In genomic region chr1:178819060-178819459, GRCm38 (mm10) we compare ENCODE assay signal across 26 mouse cellular contexts.
DNase-seq lines count a peak whose midpoint lies in the region; ATAC-seq and TF ChIP-seq lines count a peak whose summit lies in the region.
"Had no signal": no experiment of that assay in that cellular context is flagged by ENCODE, and none has a peak within 500 bp of the region (broad histone marks: within the 10 kb centered on the region; RNA-seq: fewer than 3 reads in every experiment).

No protein-coding gene starts in this region.

- intact Hi-C loops in heart, adult 2 months (cut with DNase I): no loop called here

- peak; percentile 44 for DNase-seq in heart, adult 11 months
- no peak for DNase-seq in heart, adult 2 months
- DNase-seq in midbrain, postnatal 0 days (ENCODE audit: low spot score): no peak
- no peak for DNase-seq in cerebellum, adult 11-12 months
- no peak for DNase-seq in cerebellum, adult 18-20 months
- DNase-seq: adrenal gland, postnatal 10 days; adrenal gland, postnatal 36 days; cerebellum, adult 8-10 months; cerebellum, postnatal 10 days; cerebellum, postnatal 36 days; embryo, embryonic 11 days; gastrocnemius, postnatal 25 days; heart, postnatal 14 days; heart, postnatal 4 days had no signal

- H3K9ac ChIP-seq in heart, adult 2 months (ENCODE audit: low read depth, low read length): no peak overlapping the region
- H3K9ac ChIP-seq in midbrain, postnatal 0 days (replicated peaks; ENCODE audit: low read length, poor library complexity, severe bottlenecking): no peak overlapping the region
- no peak overlapping the region for H3K9ac ChIP-seq in midbrain, embryonic 15.5 days
- H3K9ac ChIP-seq: embryonic facial prominence, embryonic 13.5 days; forebrain, embryonic 12.5 days; forebrain, embryonic 15.5 days; heart, embryonic 12.5 days; hindbrain, embryonic 14.5 days had no signal

- no peaks in the 10 kb centered on the region for H3K36me3 ChIP-seq in heart, adult 2 months (ENCODE audit: control insufficient read depth, insufficient read depth, low read length)
- H3K36me3 ChIP-seq in midbrain, postnatal 0 days (ENCODE audit: insufficient read depth, low read length): no peaks in the 10 kb centered on the region
- no peaks in the 10 kb centered on the region for H3K36me3 ChIP-seq in midbrain, embryonic 15.5 days (replicated peaks)
- H3K36me3 ChIP-seq: forebrain, embryonic 12.5 days; forebrain, embryonic 15.5 days had no signal

- WGBS in heart, adult 2 months: 73% methylated on average over 7 of the region's 7 CpGs
- 90% methylated on average over 7 of the region's 7 CpGs for WGBS in midbrain, postnatal 0 days
- 88% methylated on average over 7 of the region's 7 CpGs for WGBS in midbrain, embryonic 15.5 days

- no peaks in the 10 kb centered on the region for H3K9me3 ChIP-seq in midbrain, postnatal 0 days (ENCODE audit: low read length)
- H3K9me3 ChIP-seq in midbrain, embryonic 15.5 days: no peaks in the 10 kb centered on the region
- H3K9me3 ChIP-seq: embryonic facial prominence, embryonic 10.5 days; embryonic facial prominence, embryonic 13.5 days; forebrain, embryonic 12.5 days; forebrain, embryonic 15.5 days; heart, embryonic 12.5 days had no signal

- no peak overlapping the region for H3K4me2 ChIP-seq in midbrain, postnatal 0 days (ENCODE audit: low read depth, low read length, poor library complexity, severe bottlenecking)
- H3K4me2 ChIP-seq in midbrain, embryonic 15.5 days: no peak overlapping the region
- H3K4me2 ChIP-seq: embryonic facial prominence, embryonic 13.5 days; forebrain, embryonic 12.5 days; forebrain, embryonic 15.5 days; heart, embryonic 12.5 days; hindbrain, embryonic 14.5 days had no signal

- TF ChIP-seq POLR2A in heart, adult 2 months (IDR thresholded peaks at IDR 0.05; ENCODE audit: insufficient read depth, low read depth, low read length): no peak

- H3K79me2 ChIP-seq in heart, adult 2 months (replicated peaks; ENCODE audit: control insufficient read depth, insufficient read depth, low read length): no peaks in the 10 kb centered on the region

- no peak for TF ChIP-seq EP300 in heart, adult 2 months (IDR thresholded peaks at IDR 0.05; ENCODE audit: insufficient read depth, low read depth, low read length)

- no peak for ATAC-seq in midbrain, postnatal 0 days (ENCODE audit: low FRiP score)
- no peak for ATAC-seq in midbrain, embryonic 15.5 days (replicated peaks)
- ATAC-seq in megakaryocyte progenitor cell, adult 5-6 weeks (replicated peaks; ENCODE audit: poor library complexity): 0 out of 2 replicates have a peak, but pooled peaks have one; percentile 3
- ATAC-seq: activated CD4-positive, CD25-positive, alpha-beta regulatory T cell, adult 4 months; forebrain, embryonic 15.5 days; hindbrain, postnatal 0 days; inflammation-experienced regulatory T-cells, adult 6 months had no signal

- no peaks in the 10 kb centered on the region for H3K27me3 ChIP-seq in heart, adult 2 months (ENCODE audit: control insufficient read depth, insufficient read depth, low read length)
- H3K27me3 ChIP-seq in midbrain, postnatal 0 days (ENCODE audit: insufficient read depth, low read length): no peaks in the 10 kb centered on the region
- H3K27me3 ChIP-seq in midbrain, embryonic 15.5 days (replicated peaks): no peaks in the 10 kb centered on the region
- H3K27me3 ChIP-seq: embryonic facial prominence, embryonic 13.5 days; forebrain, embryonic 15.5 days; heart, embryonic 12.5 days had no signal

- H3K4me3 ChIP-seq in heart, adult 2 months: no peak overlapping the region
- no peak overlapping the region for H3K4me3 ChIP-seq in midbrain, postnatal 0 days (ENCODE audit: low read depth, low read length)
- H3K4me3 ChIP-seq in midbrain, embryonic 15.5 days: no peak overlapping the region
- H3K4me3 ChIP-seq: embryonic facial prominence, embryonic 10.5 days; embryonic facial prominence, embryonic 13.5 days; erythroblast, embryonic 14.5 days; forebrain, embryonic 12.5 days; forebrain, embryonic 15.5 days; heart, embryonic 12.5 days had no signal

- H3K4me1 ChIP-seq in heart, adult 2 months (ENCODE audit: control insufficient read depth, insufficient read depth, low read length): no peaks in the 10 kb centered on the region
- no peaks in the 10 kb centered on the region; the same call in 1 of the 2 replicates for H3K4me1 ChIP-seq in midbrain, postnatal 0 days (ENCODE audit: insufficient read depth, low read length)
- H3K4me1 ChIP-seq in midbrain, embryonic 15.5 days: 0 out of 2 replicates have a peak, but pooled peaks cover 4% of the 10 kb centered on the region

- no peak for TF ChIP-seq CTCF in heart, adult 2 months (IDR thresholded peaks at IDR 0.05)
- no peak for TF ChIP-seq CTCF in midbrain, postnatal 0 days (IDR thresholded peaks at IDR 0.05)

- no peak overlapping the region for H3K27ac ChIP-seq in heart, adult 2 months
- H3K27ac ChIP-seq in midbrain, postnatal 0 days (ENCODE audit: low read depth, low read length): 0 out of 2 replicates have a peak overlapping the region, but pooled peaks have one; percentile 32
- H3K27ac ChIP-seq in midbrain, embryonic 15.5 days: no peak overlapping the region
- H3K27ac ChIP-seq: embryonic facial prominence, embryonic 10.5 days; embryonic facial prominence, embryonic 13.5 days; forebrain, embryonic 12.5 days; forebrain, embryonic 15.5 days; hindbrain, embryonic 14.5 days; hindbrain, postnatal 0 days had no signal
